9 mouse cellular contexts compared by ENCODE assay signal in genomic region chr11:60559342-60559741, GRCm38 (mm10). TPM values are rescaled to one million over a fixed set of nuclear protein-coding genes. Genes with fewer than 3 reads are reported as not detected.
DNase-seq lines count a peak whose midpoint lies in the region; ATAC-seq and TF ChIP-seq lines count a peak whose summit lies in the region.
"Had no signal": no experiment of that assay in that cellular context is flagged by ENCODE, and none has a peak within 500 bp of the region (broad histone marks: within the 10 kb centered on the region; RNA-seq: fewer than 3 reads in every experiment).

No protein-coding gene starts in this region.

- H3K36me3 ChIP-seq in testis, adult 2 months (ENCODE audit: control insufficient read depth, insufficient read depth, low read length): peaks cover 5% of the 10 kb centered on the region
- H3K36me3 ChIP-seq in intestine, postnatal 0 days (ENCODE audit: control insufficient read depth, insufficient read depth): peaks cover 35% of the 10 kb centered on the region
- peaks cover 10% of the 10 kb centered on the region; the same call in 1 of the 2 replicates for H3K36me3 ChIP-seq in limb, embryonic 11.5 days (ENCODE audit: control insufficient read depth, insufficient read depth, low read length)
- peaks cover 14% of the 10 kb centered on the region for H3K36me3 ChIP-seq in neural tube, embryonic 14.5 days (ENCODE audit: control insufficient read depth, insufficient read depth, low read length)

- peak; percentile 56 for ATAC-seq in intestine, postnatal 0 days
- no peak for ATAC-seq in limb, embryonic 11.5 days (ENCODE audit: insufficient number of reproducible peaks, low FRiP score, low TSS enrichment, low read depth)
- peak; percentile 49; the same call in 1 of the 2 replicates for ATAC-seq in neural tube, embryonic 14.5 days (ENCODE audit: low read depth)

- no peak overlapping the region for H3K4me3 ChIP-seq in testis, adult 2 months (ENCODE audit: control insufficient read depth, low read depth, low read length)
- H3K4me3 ChIP-seq in cerebellum, adult 2 months (replicated peaks; ENCODE audit: insufficient read depth, low read depth, low read length): no peak overlapping the region
- no peak overlapping the region for H3K4me3 ChIP-seq in intestine, postnatal 0 days (ENCODE audit: low read depth, low read length)
- H3K4me3 ChIP-seq in limb, embryonic 11.5 days (ENCODE audit: low read depth, low read length): no peak overlapping the region
- no peak overlapping the region for H3K4me3 ChIP-seq in neural tube, embryonic 14.5 days (ENCODE audit: low read depth, low read length)
- H3K4me3 ChIP-seq: erythroblast, embryonic 14.5 days had no signal

- H3K9ac ChIP-seq in intestine, postnatal 0 days (ENCODE audit: low read depth, low read length): no peak overlapping the region
- no peak overlapping the region for H3K9ac ChIP-seq in limb, embryonic 11.5 days (ENCODE audit: low read length)
- no peak overlapping the region for H3K9ac ChIP-seq in neural tube, embryonic 14.5 days (replicated peaks; ENCODE audit: low read depth, low read length)

- H3K4me1 ChIP-seq in testis, adult 2 months (ENCODE audit: control insufficient read depth, insufficient read depth, low read length): no peaks in the 10 kb centered on the region
- H3K4me1 ChIP-seq in cerebellum, adult 2 months (ENCODE audit: control insufficient read depth, insufficient read depth, low read length): no peaks in the 10 kb centered on the region; the same call in 1 of the 2 replicates
- H3K4me1 ChIP-seq in intestine, postnatal 0 days (replicated peaks; ENCODE audit: control insufficient read depth, insufficient read depth, low read length): no peaks in the 10 kb centered on the region
- no peaks in the 10 kb centered on the region for H3K4me1 ChIP-seq in limb, embryonic 11.5 days (ENCODE audit: control insufficient read depth, insufficient read depth, low read length)
- H3K4me1 ChIP-seq in neural tube, embryonic 14.5 days (ENCODE audit: control insufficient read depth, insufficient read depth, low read length): no peaks in the 10 kb centered on the region

- no peak for TF ChIP-seq POLR2A in testis, adult 2 months (IDR thresholded peaks at IDR 0.05; ENCODE audit: control insufficient read depth, low read depth, low read length)
- TF ChIP-seq POLR2A in cerebellum, adult 2 months (IDR thresholded peaks at IDR 0.05; ENCODE audit: borderline replicate concordance, insufficient read depth, low read length): no peak

- no peak for DNase-seq in testis, postnatal 14 days (ENCODE audit: low spot score)
- peak; percentile 74 to 77 for DNase-seq in cerebellum, adult 2 months
- DNase-seq in frontal cortex, postnatal 14 days (ENCODE audit: low spot score in 2 of 2): peak; percentile 24 to 67
- DNase-seq in limb, embryonic 11.5 days (ENCODE audit: low spot score): peak; percentile 69
- peak; percentile 61 for DNase-seq in thymus, postnatal 14 days

- no peaks in the 10 kb centered on the region for H3K27me3 ChIP-seq in testis, adult 2 months (ENCODE audit: control insufficient read depth, insufficient read depth, low read length)
- H3K27me3 ChIP-seq in cerebellum, adult 2 months (ENCODE audit: control insufficient read depth, insufficient read depth, low read length): no peaks in the 10 kb centered on the region
- H3K27me3 ChIP-seq in intestine, postnatal 0 days (replicated peaks; ENCODE audit: control insufficient read depth, insufficient read depth, low read length): no peaks in the 10 kb centered on the region
- H3K27me3 ChIP-seq in limb, embryonic 11.5 days (ENCODE audit: control insufficient read depth, insufficient read depth, low read length): no peaks in the 10 kb centered on the region
- no peaks in the 10 kb centered on the region for H3K27me3 ChIP-seq in neural tube, embryonic 14.5 days (ENCODE audit: control insufficient read depth, insufficient read depth, low read length)

- 5% methylated on average over 3 of the region's 3 CpGs for WGBS in cerebellum, adult 2 months
- WGBS in intestine, postnatal 0 days: 12% methylated on average over 3 of the region's 3 CpGs
- 21% methylated on average over 3 of the region's 3 CpGs for WGBS in limb, embryonic 11.5 days
- whole genome bisulfite sequencing in neural tube, embryonic 14.5 days: 16% methylated on average over 3 of the region's 3 CpGs

- H3K9me3 ChIP-seq in intestine, postnatal 0 days (ENCODE audit: control insufficient read depth): no peaks in the 10 kb centered on the region
- H3K9me3 ChIP-seq in limb, embryonic 11.5 days (ENCODE audit: control insufficient read depth, low read length): no peaks in the 10 kb centered on the region
- no peaks in the 10 kb centered on the region for H3K9me3 ChIP-seq in neural tube, embryonic 14.5 days (ENCODE audit: control insufficient read depth, low read length)

- no peak overlapping the region for H3K4me2 ChIP-seq in intestine, postnatal 0 days (replicated peaks; ENCODE audit: low read depth)
- H3K4me2 ChIP-seq in limb, embryonic 11.5 days (ENCODE audit: low read depth, severe bottlenecking): no peak overlapping the region
- no peak overlapping the region for H3K4me2 ChIP-seq in neural tube, embryonic 14.5 days (ENCODE audit: low read depth, low read length)

- peak; percentile 86; the same call in 1 of the 2 replicates for TF ChIP-seq CTCF in testis, adult 2 months (IDR thresholded peaks at IDR 0.05; ENCODE audit: control insufficient read depth, insufficient read depth, insufficient replicate concordance, low read depth, low read length)
- peak; percentile 94 for TF ChIP-seq CTCF in cerebellum, adult 2 months (IDR thresholded peaks at IDR 0.05; ENCODE audit: borderline replicate concordance, insufficient read depth, low read depth, low read length)
- peak; percentile 98 for TF ChIP-seq CTCF in intestine, postnatal 0 days (IDR thresholded peaks at IDR 0.05; ENCODE audit: low read depth)

- no peak overlapping the region for H3K27ac ChIP-seq in testis, adult 2 months (ENCODE audit: control insufficient read depth, insufficient read depth, low read depth, low read length)
- no peak overlapping the region for H3K27ac ChIP-seq in cerebellum, adult 2 months (ENCODE audit: insufficient read depth, low read length)
- H3K27ac ChIP-seq in intestine, postnatal 0 days (ENCODE audit: low read depth, low read length): no peak overlapping the region
- H3K27ac ChIP-seq in limb, embryonic 11.5 days (replicated peaks; ENCODE audit: low read depth, low read length): no peak overlapping the region
- H3K27ac ChIP-seq in neural tube, embryonic 14.5 days (ENCODE audit: low read depth, low read length): no peak overlapping the region

RNA-seq across cellular contexts. Expression of gene Alkbh5, which starts 23.2 kb away (rescaled TPM):
- polyA plus RNA-seq in testis, adult 2 months (2012; rRNA removed): 13.4 and 13.8 TPM in 2 replicates
- 25.2 and 27.3 TPM in 2 replicates for polyA plus RNA-seq in cerebellum, adult 2 months (2012; rRNA removed)
- 37.3 and 41.7 TPM in 2 replicates for polyA plus RNA-seq in intestine, postnatal 0 days (2015; fragmentation: Nextera tagmentation; extraction: Ambion mirVana)
- polyA plus RNA-seq in limb, embryonic 11.5 days (2014; fragmentation: Nextera tagmentation; extraction: Ambion mirVana): 34.7 and 34.9 TPM in 2 replicates
- polyA plus RNA-seq in neural tube, embryonic 14.5 days (2014; fragmentation: Nextera tagmentation; extraction: Ambion mirVana): 17.0 and 19.9 TPM in 2 replicates
